Mouse (Mus musculus) gastrocnemius, postnatal 10 days (tissue): ENCODE data around the gene Foxm1. TPM values are rescaled to one million over a fixed set of nuclear protein-coding genes. Genes with fewer than 3 reads are reported as not detected.

Source experiments
- DNase-seq: peaks from one replicate; pipeline ENCODE4 v3.0.0; 2021; ENCODE audit warnings: mixed read lengths
- total RNA-seq, 2 experiments: library from RNA; stranded (reverse); gene quantifications; 2 replicates each; pipeline ENCODE4 v1.2.3; 2021

Foxm1 gene
- total RNA-seq, 2 experiments from 2014 or later, result 8.6 to 10.4 TPM

DNA sequence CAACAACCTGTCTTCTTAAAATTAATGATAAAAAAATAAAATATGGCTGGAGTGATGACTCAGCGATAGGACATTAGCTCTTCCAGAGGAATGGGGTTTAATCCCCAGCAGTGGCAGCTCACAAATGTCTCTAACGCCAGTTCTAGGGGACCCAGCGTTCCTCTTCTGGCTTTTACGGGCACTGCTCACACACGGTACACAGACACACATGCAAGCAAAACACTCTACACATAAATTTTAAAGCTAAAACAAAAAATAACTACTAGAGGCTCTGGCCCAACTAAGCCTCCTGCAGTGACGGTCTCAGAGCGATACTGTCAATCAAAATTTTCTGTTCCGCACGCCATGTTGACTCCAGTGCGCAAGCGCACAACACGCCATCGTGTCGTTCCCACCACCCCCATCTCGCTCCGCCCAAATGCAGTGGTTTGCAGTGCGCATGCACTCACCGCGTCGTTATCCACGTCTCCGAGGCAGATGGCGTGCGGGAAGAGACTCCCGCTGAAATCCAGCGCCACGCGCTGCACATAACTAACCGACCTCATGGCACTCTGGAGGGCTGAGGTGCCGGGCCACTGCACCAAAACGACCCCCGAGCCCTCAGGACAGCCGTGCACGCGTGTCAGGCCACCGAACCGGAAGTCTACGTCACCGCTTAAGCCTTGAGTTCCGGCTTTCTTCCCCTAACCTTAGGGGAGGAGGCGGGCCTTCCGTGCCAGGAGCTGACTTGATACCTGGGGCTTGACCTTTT is 61.7 kb downstream of the Foxm1 start, which contains the start of gene Itfg2:
Gene Itfg2, minus strand, starts transcription at position 663 of the 751 bp plus-strand sequence.
- DNase-seq, result peak; percentile 93

DNA sequence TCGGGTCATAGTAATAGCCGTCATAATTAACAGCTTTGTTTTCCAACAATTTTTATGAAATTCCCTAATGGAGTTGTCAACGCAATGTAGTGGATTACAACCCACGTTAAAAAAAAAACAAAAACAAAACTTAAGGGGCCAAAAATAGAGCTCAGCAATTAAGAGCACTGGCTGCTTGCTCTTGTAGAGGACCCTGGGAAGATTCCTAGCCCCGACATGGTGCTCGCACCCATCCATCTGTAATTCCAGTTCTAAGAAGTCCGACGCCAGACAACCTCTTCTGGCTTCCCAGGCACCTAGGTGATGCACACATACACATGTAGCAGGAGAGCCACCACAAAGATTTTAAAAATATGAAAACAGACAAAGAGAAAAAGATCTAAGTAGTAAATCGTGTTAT is 62.3 kb downstream of the Foxm1 start:
- DNase-seq, result no peak

Other genes with a start within 250 kb of the Foxm1 start
- gene Tspan9, start 219.4 kb upstream of the Foxm1 start, total RNA-seq, result 100 to 1,000 TPM; 109 to 119 TPM
- 10 to 100 TPM; 13.2 to 14.5 TPM for gene Tead4, start 62.1 kb upstream of the Foxm1 start, total RNA-seq
- gene Tulp3, start 7.1 kb upstream of the Foxm1 start, total RNA-seq, result 10 to 100 TPM in 1 of 2 experiments, 1 to 10 TPM in 1; 10.0 to 13.0 TPM
- gene Rhno1, start 56 bp upstream of the Foxm1 start, total RNA-seq, result 10 to 100 TPM; 12.8 to 16.2 TPM
- gene Tex52, start 12.5 kb downstream of the Foxm1 start, total RNA-seq, result under 1 TPM in 1 of 2 experiments, not detected in 1; 0.36 TPM
- not detected for gene Gm44596, start 12.5 kb downstream of the Foxm1 start, total RNA-seq
- 1 to 10 TPM; 3.3 to 3.4 TPM for gene Nrip2, start 36.3 kb downstream of the Foxm1 start, total RNA-seq
- 10 to 100 TPM; 21.6 to 24.9 TPM for gene Itfg2, start 62.0 kb downstream of the Foxm1 start, total RNA-seq
- 10 to 100 TPM; 88.1 to 90.8 TPM for gene Fkbp4, start 75.7 kb downstream of the Foxm1 start, total RNA-seq
- 1 to 10 TPM in 1 of 2 experiments, under 1 TPM in 1; 0.07 to 1.8 TPM for gene Pzp, start 163.8 kb downstream of the Foxm1 start, total RNA-seq
- gene A2ml1, start 218.6 kb downstream of the Foxm1 start, total RNA-seq, result not detected